Mouse (Mus musculus) heart, embryonic 16.5 days (tissue): ENCODE measurements around the gene Nmt1. TPM values are rescaled to one million over a fixed set of nuclear protein-coding genes. Genes with fewer than 3 reads are reported as not detected.
A peak's percentile ranks its signal among the peaks of the same experiment; 100 is the strongest.

Experiments
- ATAC-seq: fragments of 200-750 bp; cut with Nextera tagmentation; replicated peaks from 2 replicates; pipeline ENCODE4 v1.8.0; 2017; ENCODE audit warnings: moderate number of reproducible peaks; ENCODE audit not compliant: insufficient read depth, low FRiP score; ENCODE audit errors: extremely low read depth
- H3K27ac ChIP-seq: fragments of 300-500 bp; sonication (generic); 2 replicates; pipeline ENCODE4 v1.5.1; 2014; ENCODE audit warnings: mild to moderate bottlenecking, low read length, control low read depth, moderate library complexity
- H3K27me3 ChIP-seq: fragments of 300-500 bp; sonication (generic); 2 replicates; pipeline ENCODE4 v1.6.1; 2014; ENCODE audit warnings: low read length, mixed read lengths; ENCODE audit not compliant: control insufficient read depth, insufficient read depth
- H3K36me3 ChIP-seq: fragments of 300-500 bp; sonication (generic); 2 replicates; pipeline ENCODE4 v1.6.1; 2014; ENCODE audit not compliant: control insufficient read depth, insufficient read depth
- H3K4me1 ChIP-seq: fragments of 300-500 bp; sonication (generic); 2 replicates; pipeline ENCODE4 v1.6.1; 2014; ENCODE audit warnings: low read length, mixed read lengths; ENCODE audit not compliant: control insufficient read depth, insufficient read depth
- H3K4me2 ChIP-seq: fragments of 300-500 bp; sonication (generic); 2 replicates; pipeline ENCODE4 v1.6.1; 2014; ENCODE audit warnings: low read depth, mild to moderate bottlenecking, control low read depth, low read length
- H3K4me3 ChIP-seq: fragments of 300-500 bp; sonication (generic); 2 replicates; pipeline ENCODE4 v1.5.1; 2014; ENCODE audit warnings: mild to moderate bottlenecking, control low read depth, low read length
- H3K9ac ChIP-seq: fragments of 300-500 bp; sonication (generic); 2 replicates; pipeline ENCODE4 v1.6.1; 2014; ENCODE audit warnings: low read length, control low read depth
- H3K9me3 ChIP-seq: fragments of 300-500 bp; sonication (generic); replicated peaks from 2 replicates; pipeline ENCODE4 v1.6.1; 2016; ENCODE audit warnings: low read length; ENCODE audit not compliant: control insufficient read depth
- WGBS: fragments of 180-500 bp; shearing (Covaris S2); extraction: QIAGEN DNeasy Blood & Tissue Kit; methylation state at CpG from one replicate; pipeline ENCODE4 v1.1.7; 2014; 5-methylcytosine and 5-hydroxymethylcytosine counted together
- polyA plus RNA-seq: library from polyadenylated mRNA; unstranded; fragments of >200 nt; fragmentation: Nextera tagmentation; extraction: Ambion mirVana; gene quantifications from 2 replicates; pipeline ENCODE4 v1.2.1, GENCODE M21; 2015

Nmt1 gene
- polyA plus RNA-seq, 1 experiment from 2014 or later: 39.1 TPM

- no peak overlapping the region for H3K4me2 ChIP-seq
- H3K4me3 ChIP-seq: no peak overlapping the region
- peaks cover 30% of the 10 kb centered on the region for H3K36me3 ChIP-seq
- ATAC-seq: 0 out of 2 replicates have a peak, but pooled peaks have one; percentile 41
- WGBS: 10% methylated on average over 5 of the region's 5 CpGs
- H3K9ac ChIP-seq: no peak overlapping the region
- H3K4me1 ChIP-seq: peaks cover 16% of the 10 kb centered on the region
- H3K27ac ChIP-seq: no peak overlapping the region
- peaks cover 39% of the 10 kb centered on the region for H3K27me3 ChIP-seq
- no peaks in the 10 kb centered on the region for H3K9me3 ChIP-seq
Measured at GRCm38 (mm10) chr11:102992940-102993339, 35.0 kb upstream of the Nmt1 start.

GRCm38 (mm10) chr11:102993420-102994029 is 34.5 kb upstream of the Nmt1 start:
- Histone ChIP-seq H3K9me3 (no peaks in the 10 kb centered on the region), H3K4me2 (no peak overlapping the region), H3K4me3 (no peak overlapping the region), H3K9ac (no peak overlapping the region), H3K4me1 (peaks cover 21% of the 10 kb centered on the region), H3K27me3 (peaks cover 33% of the 10 kb centered on the region), H3K27ac (no peak overlapping the region), H3K36me3 (peaks cover 31% of the 10 kb centered on the region)
- WGBS: 63% methylated on average over 17 of the region's 17 CpGs
- no peak for ATAC-seq

DNA sequence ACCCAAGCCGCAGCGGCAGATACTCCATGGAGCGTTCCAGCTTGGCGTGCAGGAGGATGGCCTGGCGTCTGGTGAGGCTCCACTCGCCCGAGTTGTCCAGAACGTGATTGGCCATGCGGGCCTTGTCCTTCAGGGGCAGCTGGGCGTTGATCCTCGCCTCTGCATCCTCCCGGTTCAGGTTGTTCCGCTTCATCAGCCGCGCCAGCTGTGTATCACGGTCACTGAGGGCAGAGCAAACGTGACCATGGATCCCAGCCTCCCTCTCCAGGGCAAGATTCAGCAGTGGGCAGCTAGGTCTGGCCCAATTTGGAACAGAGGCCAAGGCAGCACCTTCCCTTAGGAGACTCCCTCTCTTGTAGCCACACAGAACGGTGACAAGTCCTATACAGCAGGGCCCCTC is 33.0 kb upstream of the Nmt1 start:
- Histone ChIP-seq H3K27me3 (peaks cover 22% of the 10 kb centered on the region), H3K27ac (no peak overlapping the region), H3K9me3 (no peaks in the 10 kb centered on the region), H3K4me3 (no peak overlapping the region), H3K4me2 (no peak overlapping the region), H3K36me3 (peaks cover 31% of the 10 kb centered on the region), H3K4me1 (peaks cover 36% of the 10 kb centered on the region), H3K9ac (no peak overlapping the region)
- ATAC-seq: no peak
- 91% methylated on average over 18 of the region's 18 CpGs for WGBS

- ATAC-seq: no peak
- no peaks in the 10 kb centered on the region for H3K9me3 ChIP-seq
- peaks cover 11% of the 10 kb centered on the region for H3K27me3 ChIP-seq
- H3K36me3 ChIP-seq: peaks cover 31% of the 10 kb centered on the region
- 74% methylated on average over 7 of the region's 7 CpGs for WGBS
- no peak overlapping the region for H3K4me2 ChIP-seq
- peaks cover 37% of the 10 kb centered on the region for H3K4me1 ChIP-seq
- no peak overlapping the region for H3K27ac ChIP-seq
- no peak overlapping the region for H3K4me3 ChIP-seq
- no peak overlapping the region for H3K9ac ChIP-seq
Measured at GRCm38 (mm10) chr11:102996385-102996784, 31.6 kb upstream of the Nmt1 start.

GRCm38 (mm10) chr11:102996991-102997770 is 30.8 kb upstream of the Nmt1 start:
- ATAC-seq: no peak
- WGBS: 88% methylated on average over 12 of the region's 12 CpGs
- Histone ChIP-seq H3K27me3 (peaks cover 4% of the 10 kb centered on the region), H3K9ac (no peak overlapping the region), H3K27ac (no peak overlapping the region), H3K9me3 (no peaks in the 10 kb centered on the region), H3K4me2 (no peak overlapping the region), H3K4me1 (peaks cover 32% of the 10 kb centered on the region), H3K36me3 (peaks cover 31% of the 10 kb centered on the region), H3K4me3 (no peak overlapping the region)

DNA sequence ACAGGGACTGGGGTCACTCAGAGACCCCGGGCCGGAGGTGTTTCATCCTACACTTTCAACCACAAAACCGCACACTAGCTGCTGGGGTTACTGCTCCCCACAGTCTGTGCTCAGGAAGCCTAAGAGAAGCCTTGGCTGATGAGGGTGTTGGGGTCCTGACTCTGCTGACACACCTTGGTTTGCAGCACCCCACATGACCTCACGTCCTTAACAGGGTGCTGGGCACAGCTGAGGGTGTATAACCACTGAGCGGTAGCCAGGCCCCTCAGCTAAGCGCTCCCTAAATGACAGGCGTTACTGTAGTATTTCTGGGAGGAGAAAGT is 29.8 kb upstream of the Nmt1 start:
- peaks cover 31% of the 10 kb centered on the region for H3K36me3 ChIP-seq
- no peak for ATAC-seq
- peak overlapping the region; percentile 58; the same call in 1 of the 2 replicates for H3K9ac ChIP-seq
- peaks cover 32% of the 10 kb centered on the region for H3K4me1 ChIP-seq
- H3K9me3 ChIP-seq: no peaks in the 10 kb centered on the region
- H3K4me2 ChIP-seq: peak overlapping the region; percentile 35
- no peak overlapping the region for H3K4me3 ChIP-seq
- H3K27ac ChIP-seq: peak overlapping the region; percentile 85
- H3K27me3 ChIP-seq: no peaks in the 10 kb centered on the region
- WGBS: 47% methylated on average over 7 of the region's 7 CpGs

- Histone ChIP-seq H3K27ac (peak overlapping the region; percentile 85), H3K9me3 (no peaks in the 10 kb centered on the region), H3K4me3 (no peak overlapping the region), H3K27me3 (no peaks in the 10 kb centered on the region), H3K4me1 (peaks cover 34% of the 10 kb centered on the region), H3K4me2 (peak overlapping the region; percentile 35), H3K36me3 (peaks cover 31% of the 10 kb centered on the region), H3K9ac (peak overlapping the region; percentile 58)
- 15% methylated on average over 14 of the region's 14 CpGs for WGBS
- ATAC-seq: peak; percentile 85
Measured at GRCm38 (mm10) chr11:102998577-102999316, 29.2 kb upstream of the Nmt1 start.

GRCm38 (mm10) chr11:102999317-102999970 is 28.5 kb upstream of the Nmt1 start:
- Histone ChIP-seq H3K9me3 (no peaks in the 10 kb centered on the region), H3K36me3 (peaks cover 28% of the 10 kb centered on the region), H3K4me1 (peaks cover 34% of the 10 kb centered on the region), H3K27ac (peak overlapping the region; percentile 85), H3K4me2 (0 out of 2 replicates have a peak overlapping the region, but pooled peaks have one; percentile 23), H3K4me3 (no peak overlapping the region), H3K27me3 (no peaks in the 10 kb centered on the region), H3K9ac (peak overlapping the region; percentile 41; the same call in 1 of the 2 replicates)
- no peak for ATAC-seq
- 74% methylated on average over 14 of the region's 14 CpGs for WGBS
